Mouse (Mus musculus) gastrocnemius, postnatal 25 days (tissue): ENCODE data around the gene Gm20388. TPM values are rescaled to one million over a fixed set of nuclear protein-coding genes. Genes with fewer than 3 reads are reported as not detected.

Experiments used
- DNase-seq: peaks from one replicate; pipeline ENCODE4 v3.0.0; 2022
- total RNA-seq, 2 experiments: library from RNA; stranded (reverse); gene quantifications; 1 replicate in 1 of 2; 2 replicates in 1 of 2; pipeline ENCODE4 v1.2.3; 2021

Gm20388 gene
- total RNA-seq, 2 experiments from 2014 or later, result 6.7 TPM; not detected in 1

DNA sequence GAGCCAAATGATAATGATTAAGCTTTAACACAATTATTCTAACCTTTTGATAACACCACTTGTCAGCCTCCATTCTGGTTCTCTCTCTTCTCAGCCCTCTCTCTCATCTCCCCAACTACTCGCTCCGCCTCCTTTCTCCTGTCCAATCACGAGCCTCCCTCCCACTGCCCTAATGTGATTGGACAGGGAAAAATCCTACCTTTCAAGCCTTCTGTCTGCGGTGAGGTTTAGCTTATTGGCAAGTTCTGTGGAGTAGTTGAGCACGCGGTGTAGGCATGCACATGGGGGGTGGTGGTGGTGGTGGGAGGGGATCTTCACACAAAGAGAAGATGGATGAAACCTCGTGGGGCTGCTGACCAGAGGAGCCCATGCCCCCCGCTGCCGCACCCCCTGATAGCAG lies 102.3 kb downstream of the Gm20388 start:
- no peak for DNase-seq

DNA sequence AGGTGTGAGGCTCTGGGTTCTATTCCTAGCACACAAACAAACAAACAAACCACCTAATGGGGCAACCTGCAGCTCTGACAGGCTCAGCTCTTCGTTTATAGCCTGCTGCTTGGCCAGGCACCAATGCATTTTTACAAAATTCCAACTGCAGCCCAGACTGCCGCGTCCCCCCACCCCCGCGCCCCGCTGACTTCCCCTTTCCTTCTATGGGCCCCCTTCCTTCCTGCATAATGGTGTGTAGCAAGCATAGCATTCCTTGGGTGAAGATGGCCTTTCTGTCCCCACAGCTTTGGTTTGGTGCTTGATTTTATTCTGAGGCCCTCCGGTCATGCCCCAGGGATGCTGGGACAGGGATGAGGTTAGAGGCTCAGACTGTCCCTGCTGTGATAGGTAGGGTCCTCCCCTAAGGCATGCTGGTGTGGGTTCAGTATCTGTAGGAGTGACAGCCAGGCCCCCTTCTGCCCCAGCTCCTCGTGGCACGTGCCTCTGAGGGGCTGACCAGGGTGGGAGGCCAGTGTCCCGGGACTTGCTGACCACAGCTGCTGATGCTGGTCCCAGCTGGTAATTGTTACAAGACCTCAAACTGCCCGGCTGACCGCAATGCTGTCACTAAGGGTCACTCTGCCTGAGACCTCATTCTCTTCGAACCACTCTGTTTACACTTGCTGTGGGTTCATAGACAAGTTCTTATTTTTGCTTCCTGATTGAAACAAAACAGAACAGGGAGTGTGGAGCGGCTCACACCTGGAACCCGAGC lies 103.8 kb downstream of the Gm20388 start:
- no peak for DNase-seq

DNA sequence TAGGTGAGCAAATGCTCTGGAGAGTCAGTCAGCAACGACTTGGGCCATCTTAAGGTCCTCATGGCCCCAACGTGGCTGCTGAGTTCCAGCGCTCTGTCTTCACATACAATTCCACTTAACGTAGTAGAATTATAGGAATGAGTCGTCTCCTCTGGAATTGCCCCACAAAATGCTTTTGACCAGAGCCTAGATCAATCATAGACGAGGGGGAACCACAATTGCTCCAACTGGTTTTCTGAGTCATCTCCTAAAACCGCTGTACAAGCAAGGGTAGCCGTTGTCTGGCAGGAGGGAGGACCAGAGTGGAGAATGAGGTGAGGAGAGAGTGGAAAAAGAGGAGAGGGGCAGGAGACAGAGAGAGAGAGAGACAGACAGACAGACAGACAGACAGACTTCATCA lies 105.3 kb downstream of the Gm20388 start:
- DNase-seq, result no peak

DNA sequence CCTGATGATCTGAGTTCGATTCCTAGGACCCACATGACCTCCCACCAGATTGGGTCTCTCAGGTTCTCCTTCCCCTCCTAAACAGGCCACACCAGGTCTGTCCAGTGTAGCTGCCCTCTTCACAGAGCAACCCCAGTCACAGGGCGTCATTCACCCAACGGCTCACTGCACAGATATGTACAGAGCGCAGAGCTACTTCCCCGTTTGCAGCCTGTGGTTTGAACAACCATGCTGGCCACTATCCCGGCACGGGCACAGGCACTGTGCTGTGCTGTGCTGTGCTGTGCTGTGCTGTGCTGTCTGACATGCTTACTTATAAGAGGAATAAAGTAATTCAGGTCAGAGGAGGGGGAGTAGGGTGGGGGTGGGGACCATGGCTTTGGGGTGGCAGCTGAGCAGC lies 105.8 kb downstream of the Gm20388 start:
- DNase-seq, result no peak

DNA sequence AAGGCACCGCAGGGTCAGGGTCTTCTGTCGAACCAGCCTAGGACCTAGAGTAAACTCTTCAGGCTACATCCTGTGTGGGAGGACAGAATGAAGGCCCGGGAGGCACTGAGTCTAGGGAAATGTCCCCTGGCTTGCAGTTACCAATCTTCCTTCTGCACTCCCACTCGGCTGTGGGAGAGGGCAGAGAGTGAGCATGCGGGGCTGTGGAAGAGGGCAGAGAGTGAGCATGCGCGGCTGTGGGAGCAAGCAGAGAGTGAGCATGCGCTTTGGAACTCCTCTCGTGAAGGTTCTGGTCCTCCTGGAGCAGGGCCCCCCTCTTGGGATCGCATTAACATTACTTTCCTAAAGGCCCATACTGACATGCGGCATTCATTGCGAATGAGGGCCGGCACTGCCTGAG lies 106.7 kb downstream of the Gm20388 start:
- DNase-seq, result no peak

DNA sequence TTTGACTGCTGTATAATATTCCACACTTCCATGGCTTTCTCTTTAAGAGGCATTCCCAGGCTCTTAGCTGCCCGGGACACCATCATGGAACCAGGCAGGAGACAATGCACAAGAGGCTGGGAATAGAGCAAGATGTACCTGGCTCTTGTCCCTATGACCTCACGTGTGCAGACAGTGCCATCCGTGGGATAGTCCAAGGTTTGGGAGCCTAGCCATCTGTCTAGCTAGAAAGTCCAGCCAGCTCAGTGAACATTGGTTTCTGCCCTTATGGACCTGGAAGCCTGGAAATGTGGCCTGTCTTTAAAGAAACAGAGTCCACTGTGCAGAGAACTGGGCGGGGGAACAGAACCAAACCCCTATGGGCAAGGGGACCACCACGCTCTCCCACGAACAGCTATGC lies 107.1 kb downstream of the Gm20388 start:
- DNase-seq, result no peak

DNA sequence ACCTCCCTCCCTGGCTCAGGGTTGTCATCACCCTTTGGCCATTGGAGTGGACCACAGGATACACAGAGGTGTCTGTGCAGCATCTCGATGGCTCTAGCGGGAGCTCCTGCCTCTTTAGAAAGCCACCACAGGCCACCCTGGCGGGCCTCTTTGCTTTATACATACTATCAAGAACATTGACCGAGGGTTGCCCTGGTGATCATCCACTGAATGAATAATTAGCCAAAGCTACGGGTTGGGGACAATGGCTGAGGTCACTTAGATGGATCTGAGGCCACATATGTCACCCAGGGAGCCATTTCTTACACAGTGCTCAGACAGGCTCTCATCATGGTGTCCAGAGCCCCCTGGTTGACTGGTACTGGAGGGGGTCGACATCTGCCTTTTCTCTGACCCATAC lies 107.7 kb downstream of the Gm20388 start:
- no peak for DNase-seq

DNA sequence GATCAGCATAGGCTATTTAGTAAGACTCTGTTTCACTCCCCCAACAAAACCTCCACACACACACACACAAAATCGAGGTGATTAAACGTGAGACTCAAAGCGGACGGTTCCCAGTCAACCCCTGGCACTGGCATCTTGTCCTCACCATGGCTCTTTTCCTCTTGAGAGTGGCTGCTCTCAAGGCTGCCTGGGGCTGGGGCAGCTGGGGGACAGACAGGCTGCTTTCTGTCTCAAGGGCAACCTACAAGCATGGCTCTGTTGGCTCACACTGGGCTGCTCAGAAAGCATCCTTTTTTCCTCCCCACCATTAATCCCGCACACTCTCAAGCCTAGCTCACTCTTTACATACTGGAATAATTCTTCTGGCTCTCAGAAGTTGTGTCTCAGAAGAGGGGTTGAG lies 108.7 kb downstream of the Gm20388 start:
- no peak for DNase-seq

DNA sequence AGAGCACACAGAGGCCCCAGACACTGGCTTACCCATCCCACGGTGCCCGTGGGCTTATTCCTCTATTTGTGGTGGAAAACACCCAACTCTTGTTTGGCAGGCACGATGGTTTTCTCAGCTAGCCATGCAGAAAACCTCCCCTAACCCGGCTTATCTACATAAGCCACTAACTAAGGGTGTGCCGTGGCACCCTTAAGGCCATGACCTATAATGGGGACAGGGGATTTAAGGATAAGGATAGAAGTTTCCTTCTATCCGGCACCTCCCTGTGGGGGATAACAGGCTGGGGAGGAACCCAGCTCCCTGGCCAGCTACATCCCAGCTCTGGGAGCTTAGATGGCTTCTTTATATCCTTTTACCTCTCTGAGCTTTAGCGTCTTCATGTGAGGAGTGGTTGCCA lies 109.7 kb downstream of the Gm20388 start:
- DNase-seq, result no peak

DNA sequence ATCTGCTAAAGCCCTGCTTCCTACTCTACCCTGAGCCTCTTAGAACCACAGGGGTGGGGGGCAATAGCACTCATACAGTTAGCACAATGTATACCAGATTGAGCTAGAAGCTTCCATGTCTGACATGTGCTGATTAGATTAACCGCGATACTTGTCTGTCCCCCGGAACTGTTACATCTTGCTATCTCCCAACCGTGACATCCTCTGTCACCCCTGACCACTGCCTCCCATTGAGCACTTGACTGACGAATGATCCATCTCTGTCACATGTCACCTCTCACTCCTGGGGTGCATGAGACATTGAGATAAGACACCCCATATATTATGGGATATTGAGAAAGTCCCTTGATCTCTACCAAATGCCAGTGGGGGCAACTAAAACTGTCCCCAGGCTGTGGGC lies 115.6 kb downstream of the Gm20388 start:
- no peak for DNase-seq

DNA sequence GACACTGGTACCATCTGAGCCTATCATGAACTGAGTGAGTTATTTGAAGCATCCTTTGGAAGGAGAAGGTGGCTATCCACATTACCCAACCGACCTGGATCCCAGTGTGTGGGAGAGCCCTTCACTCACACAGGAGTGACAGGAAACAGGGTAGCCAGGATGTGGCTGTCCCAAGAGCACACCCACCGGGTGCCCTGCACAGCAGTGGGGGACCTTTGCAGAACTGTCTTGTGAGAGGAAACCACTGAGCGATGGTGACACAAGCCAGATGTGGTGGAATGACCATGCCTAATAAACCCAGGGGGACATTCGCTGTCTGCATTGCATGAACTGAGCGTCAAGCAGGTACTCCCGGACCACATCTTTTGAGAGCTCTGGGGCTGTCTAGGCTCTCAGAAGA lies 116.3 kb downstream of the Gm20388 start:
- DNase-seq, result no peak

DNA sequence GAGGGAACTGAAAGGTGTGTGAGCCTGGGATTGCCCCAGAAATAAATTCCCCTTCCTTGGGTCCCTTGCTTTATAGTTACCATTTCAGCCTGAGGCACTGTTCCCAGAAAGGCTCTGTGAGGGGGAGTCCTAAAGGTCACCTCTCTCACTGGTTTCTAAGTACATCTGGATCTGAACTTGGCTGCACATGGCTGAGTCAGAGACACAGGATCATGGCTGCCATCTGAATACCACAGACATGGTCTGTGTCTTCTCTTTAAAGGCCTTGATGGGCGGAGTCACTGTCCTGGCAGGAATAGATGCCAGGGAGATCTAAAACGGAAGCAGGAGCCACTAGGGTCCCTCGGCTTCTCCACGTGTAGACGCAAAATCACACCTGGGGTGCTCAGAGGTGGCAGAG lies 119.8 kb downstream of the Gm20388 start:
- no peak for DNase-seq

DNA sequence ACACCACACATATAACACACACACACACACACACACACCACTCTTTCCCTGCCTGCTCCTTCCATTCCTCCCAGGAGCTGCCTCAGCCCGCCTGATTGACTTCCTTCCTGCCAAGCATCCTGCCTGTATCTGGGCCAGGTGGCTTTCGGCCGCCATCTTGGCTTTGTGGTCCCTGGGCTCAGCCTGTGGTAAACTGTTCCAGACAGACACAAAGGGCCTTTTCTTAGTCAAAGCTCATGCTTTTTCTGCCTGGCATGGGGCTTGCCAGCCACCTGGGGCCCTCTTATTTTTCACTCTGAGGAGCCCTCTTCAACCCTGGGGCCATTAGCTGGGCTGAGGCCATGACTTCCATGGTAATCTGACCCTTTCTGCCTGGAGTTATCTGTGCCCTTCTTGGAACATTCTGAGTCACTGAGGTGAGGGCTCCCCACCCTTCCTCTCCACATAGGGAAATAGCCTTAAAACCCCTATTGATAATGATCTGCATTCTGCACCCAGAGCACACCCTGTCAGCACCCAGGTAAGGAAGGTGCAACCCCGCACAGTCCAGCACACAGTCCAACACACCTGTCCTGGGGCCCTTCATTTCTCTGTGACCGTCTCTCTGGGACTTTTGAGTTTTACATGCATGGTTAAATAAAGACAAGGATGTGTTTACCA lies 122.0 kb downstream of the Gm20388 start:
- no peak for DNase-seq

DNA sequence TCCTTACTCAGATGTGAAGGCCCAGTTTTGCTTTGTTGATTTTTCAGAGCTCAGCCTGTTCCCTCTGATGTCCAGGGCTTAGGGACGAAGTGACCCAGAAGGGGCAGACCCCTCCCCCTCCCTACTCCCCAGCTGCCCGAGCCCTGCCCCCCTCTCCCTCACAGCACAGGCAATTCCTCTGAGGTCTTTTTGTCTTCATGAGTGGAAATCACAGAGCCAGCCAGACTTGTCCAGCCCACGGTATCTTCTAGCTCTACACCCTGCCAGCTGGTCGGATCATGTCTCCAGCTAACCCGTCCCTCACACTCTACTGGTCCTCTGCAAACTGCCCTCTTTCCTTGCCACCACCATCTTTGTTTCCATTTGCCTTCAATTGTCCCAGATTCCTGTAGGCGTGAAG lies 123.8 kb downstream of the Gm20388 start:
- peak; percentile 37 for DNase-seq

DNA sequence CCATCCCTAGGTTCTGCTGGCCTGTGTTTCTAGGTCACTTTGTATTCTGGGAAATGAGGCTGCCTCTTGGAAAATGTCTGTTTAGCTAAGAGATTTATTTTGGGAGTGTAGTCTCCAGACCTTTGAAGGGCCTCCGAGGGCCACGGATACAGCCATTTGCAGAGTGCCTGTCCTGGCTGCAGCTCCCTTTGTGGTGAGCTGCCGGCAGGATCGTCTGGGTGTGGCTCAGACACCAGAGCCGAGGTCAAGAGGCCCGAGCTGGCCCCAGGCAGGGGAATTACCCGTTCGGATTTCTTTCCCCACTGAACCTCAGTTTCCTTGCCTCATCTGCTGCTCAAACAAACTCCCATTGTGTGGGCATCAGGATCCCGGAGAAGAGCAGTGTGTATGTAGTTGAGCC lies 125.5 kb downstream of the Gm20388 start:
- peak; percentile 49 for DNase-seq

DNA sequence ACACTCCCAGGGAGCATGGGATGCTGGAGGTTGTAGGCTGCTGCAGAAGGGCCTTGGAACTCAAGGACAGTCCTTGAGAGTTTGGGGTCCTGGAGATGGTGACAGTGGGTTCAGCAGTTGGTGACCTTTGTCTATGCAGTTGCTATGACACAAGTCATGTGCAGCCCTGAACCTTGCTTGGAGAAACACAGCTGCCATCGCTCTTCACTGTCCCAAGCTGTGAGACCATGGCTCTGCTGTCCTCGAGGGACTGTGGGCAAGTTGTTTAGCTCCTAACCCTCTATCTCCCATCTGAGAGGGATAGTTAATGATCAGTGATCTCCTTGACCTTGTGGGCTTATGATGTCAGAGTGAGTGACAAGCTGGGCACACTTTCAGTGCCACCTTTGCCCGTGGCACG lies 125.9 kb downstream of the Gm20388 start:
- DNase-seq, result no peak

DNA sequence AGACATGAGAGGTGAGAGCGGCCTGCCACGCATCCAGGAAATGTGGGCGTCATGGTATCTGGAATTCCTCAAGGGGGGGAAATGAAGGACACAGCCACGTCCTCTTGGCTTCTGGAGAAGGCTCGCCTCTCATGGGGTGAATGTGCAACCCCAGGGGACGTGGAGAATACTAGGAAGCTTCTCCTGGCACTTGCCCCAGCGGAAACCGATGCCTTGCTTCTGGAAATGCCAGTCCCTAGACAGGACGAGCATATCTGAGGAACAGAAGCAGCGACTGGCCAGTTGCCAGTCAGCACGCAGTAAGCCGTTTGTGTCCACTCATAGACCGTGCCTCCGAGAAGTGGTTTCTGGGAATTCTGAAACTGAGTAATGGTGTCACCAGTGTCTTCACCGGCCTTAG lies 126.6 kb downstream of the Gm20388 start:
- DNase-seq, result peak; percentile 38

DNA sequence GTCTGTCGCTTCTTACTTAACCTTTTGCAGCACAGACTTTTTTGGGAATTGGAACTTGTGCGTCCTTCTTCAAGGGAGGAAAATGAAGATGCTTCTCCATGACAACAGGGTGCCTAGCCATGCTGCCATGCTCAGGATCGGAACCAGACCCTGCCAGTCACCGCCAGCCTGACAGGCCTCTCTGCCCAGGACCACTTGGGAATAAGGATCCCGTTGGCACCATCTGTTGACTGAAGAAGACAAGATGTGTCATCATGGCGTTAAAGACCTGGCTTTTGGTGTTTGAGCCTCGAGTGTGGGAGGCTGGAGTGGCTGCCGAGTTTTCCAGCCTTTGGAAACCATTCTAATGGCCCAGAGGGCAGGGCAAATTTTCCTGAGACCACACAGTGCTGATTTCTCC lies 127.0 kb downstream of the Gm20388 start:
- DNase-seq, result no peak

DNA sequence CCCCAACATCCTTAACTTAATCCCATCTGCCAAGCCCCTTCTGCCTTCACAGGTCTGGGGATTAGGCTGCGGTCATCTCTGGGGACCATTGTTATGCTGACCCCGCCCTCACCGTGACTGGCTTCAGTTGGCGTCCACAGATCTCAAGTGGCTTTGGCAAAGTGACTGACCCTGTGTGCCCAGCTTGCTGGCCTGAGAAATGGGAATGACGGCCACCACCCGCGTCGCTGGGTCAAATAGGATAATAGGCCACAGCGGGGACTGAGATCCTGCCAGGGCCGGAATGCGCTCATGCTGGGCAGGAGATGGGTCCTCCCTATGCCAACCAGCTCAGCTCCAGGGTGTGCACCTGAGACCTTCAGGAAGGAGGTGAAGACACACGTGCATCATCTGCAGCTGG lies 128.1 kb downstream of the Gm20388 start:
- no peak for DNase-seq

DNA sequence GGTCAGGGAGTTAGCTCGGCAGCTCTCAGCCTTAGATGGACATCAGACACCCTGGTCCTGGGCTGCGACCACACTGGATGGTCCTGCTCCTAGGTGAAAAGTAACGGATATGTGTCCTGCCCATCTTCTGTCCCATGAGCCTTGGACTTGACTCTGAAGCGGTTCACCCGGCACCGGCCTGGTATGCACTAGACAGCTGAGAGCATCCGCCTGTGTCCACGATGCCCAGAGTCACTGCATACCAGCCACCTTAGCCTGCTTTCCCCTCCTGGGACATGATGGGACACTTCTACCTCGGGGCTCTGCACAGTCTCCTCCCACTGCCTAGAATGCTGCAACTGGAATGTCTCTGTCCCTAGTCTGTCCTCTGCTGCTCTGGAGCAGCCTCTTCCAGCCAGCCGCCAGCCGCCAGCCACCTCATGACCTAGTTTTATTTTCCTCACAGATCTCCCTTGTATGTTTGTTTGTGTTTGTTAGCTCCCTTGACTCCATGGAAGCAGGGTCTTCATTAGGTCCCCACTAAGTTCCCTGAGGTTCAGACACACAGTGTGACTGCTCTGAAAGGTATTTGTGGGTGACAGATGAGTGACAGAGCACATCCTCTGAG lies 128.8 kb downstream of the Gm20388 start:
- DNase-seq, result no peak

DNA sequence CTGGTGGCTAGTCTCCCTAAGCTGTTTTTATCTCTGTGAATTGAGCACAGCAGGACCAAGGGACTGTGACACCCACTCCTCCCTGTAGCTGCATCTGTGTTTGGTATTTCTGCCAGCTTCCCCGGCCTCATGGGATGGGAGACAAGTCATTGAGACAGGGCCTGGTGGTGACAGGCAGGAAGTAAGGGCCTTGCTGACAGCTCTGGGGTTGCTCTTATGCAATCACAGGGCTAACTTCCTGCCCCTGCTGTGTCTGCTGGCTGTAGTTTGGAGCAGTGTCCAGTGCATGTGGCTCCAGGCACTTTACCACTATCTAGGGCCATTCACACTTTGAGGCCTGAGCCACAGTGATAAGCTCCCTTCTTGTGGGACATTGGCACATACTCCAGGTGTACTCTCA lies 130.2 kb downstream of the Gm20388 start:
- peak; percentile 45 for DNase-seq

DNA sequence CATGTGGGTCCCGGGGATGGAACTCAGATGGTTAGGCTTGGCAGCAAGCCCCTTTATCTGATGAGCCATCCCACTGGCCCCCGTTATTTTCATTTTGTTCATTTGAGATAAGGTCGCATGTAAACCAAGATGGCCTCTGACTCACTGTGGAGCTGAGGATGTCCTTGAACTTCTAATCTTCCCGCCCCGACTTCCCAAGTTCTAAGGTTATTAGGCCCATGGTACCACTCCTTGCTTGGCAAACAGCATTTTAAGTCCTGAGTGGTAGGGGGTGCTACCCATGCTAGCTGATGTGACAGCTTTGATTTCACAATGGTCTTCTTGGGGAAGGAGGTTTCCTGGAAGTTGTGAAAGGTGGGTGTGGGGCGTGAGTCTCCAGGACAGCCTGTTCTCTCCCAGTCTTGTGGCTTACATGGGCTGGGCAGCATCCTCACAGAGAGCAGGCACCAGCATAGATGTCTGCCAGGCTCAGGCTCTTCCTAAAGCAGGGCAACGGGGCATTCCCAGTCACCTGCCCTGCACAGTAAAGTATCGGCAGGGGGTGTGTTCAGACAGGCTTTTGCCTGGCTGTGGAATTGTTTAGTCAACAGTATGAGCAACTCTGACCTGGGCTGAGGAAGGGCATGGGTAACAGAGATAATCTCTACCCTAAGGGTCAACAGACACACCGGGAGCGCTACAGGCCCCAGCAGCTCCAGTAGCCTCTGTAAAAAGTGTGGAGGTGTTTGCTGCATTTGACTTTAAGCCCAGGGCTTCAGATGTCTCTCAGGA lies 132.1 kb downstream of the Gm20388 start:
- DNase-seq, result no peak

DNA sequence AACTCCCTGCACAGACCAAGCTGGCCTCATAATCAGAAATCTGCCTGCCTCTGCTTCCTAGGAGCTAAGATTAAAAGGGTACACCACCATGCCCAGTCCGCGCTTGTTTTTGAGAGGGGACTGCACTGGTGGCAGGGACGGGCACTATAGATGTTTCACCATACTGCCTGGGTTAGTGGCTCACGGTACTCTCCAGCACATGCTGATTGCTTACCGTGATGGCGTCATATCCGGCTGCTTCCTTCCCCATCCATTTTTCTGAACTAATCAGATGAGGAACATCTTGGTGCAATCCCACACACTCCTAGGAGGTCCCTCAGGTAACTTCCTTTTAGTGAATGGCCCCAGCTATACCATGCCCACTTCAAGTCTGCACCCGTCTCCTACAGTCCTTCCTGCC lies 134.3 kb downstream of the Gm20388 start:
- DNase-seq, result no peak
